Mouse (Mus musculus) splenic B cell, adult 2 months (primary cell): ENCODE measurements around the gene Dus2.
"Not testable (repeated sequence)": the region's sequence is repeated elsewhere in the genome, so short reads cannot be mapped to it uniquely, and the experiment has no call there.

Source experiments
- DNase-seq: peaks from one replicate; pipeline ENCODE4 v3.0.0-alpha.2; 2011; ENCODE audit warnings: low read depth, low spot score
- H3K27me3 ChIP-seq: 2 replicates; pipeline ENCODE4 v1.6.1; 2012; ENCODE audit warnings: mild to moderate bottlenecking, low read length, moderate library complexity, mixed read lengths; ENCODE audit not compliant: control insufficient read depth, poor library complexity, insufficient read depth, severe bottlenecking
- H3K36me3 ChIP-seq: 2 replicates; pipeline ENCODE4 v1.6.1; 2012; ENCODE audit warnings: mild to moderate bottlenecking, low read length, moderate library complexity, mixed read lengths; ENCODE audit not compliant: control insufficient read depth, poor library complexity, insufficient read depth, severe bottlenecking

Dus2 gene

DNA sequence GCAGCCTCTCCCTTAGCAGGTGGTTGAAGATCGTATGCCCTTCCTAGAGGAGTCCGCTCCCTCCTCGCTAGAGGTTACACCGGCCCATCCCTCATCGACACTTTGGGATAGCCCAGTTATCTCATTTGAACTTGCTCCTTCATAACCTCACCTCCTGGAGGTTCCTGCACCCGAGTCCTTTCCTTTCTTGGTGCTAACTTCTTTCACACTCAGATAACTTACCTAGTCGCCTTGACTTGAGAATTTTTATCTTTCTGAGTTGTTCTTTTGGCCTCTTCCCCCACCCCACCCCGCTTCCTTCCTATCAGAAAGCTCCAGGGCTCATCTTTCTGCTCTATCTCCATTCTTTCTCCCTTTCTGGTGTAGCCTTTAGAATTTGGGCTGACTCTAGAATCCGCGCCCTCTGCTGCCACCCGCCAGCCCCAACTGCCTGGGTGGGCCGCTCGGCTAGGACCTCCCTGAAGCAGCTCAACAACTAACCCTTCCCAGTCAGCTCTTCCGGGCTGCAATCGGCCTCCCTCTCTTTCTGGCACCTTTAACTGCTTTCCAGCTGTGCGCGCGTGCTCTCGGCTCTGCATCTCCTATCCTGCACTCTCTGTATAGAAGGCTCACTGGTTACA lies 24.3 kb upstream of the Dus2 start:
- no peak for DNase-seq
- Histone ChIP-seq H3K27me3 (no peaks in the 10 kb centered on the region), H3K36me3 (no peaks in the 10 kb centered on the region)

DNA sequence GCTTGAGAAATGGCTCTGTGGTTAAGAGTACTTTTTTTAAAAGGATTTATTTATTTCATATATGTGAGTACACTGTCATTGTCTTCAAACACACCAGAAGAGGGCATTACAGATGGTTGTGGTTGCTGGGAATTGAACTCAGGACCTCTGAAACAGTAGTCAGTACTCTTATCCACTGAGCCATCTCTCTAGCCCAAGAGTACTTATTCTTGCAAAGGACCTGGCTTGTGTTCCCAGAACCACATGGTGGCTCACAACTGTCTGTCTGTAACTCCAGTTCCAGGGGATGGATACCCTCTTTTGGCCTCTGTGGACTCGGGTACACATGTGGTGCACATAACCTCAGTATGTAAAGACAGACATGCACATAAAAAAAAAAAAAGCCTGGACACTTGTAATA lies 21.8 kb upstream of the Dus2 start:
- Histone ChIP-seq H3K27me3 (no peaks in the 10 kb centered on the region), H3K36me3 (no peaks in the 10 kb centered on the region)
- no peak for DNase-seq

DNA sequence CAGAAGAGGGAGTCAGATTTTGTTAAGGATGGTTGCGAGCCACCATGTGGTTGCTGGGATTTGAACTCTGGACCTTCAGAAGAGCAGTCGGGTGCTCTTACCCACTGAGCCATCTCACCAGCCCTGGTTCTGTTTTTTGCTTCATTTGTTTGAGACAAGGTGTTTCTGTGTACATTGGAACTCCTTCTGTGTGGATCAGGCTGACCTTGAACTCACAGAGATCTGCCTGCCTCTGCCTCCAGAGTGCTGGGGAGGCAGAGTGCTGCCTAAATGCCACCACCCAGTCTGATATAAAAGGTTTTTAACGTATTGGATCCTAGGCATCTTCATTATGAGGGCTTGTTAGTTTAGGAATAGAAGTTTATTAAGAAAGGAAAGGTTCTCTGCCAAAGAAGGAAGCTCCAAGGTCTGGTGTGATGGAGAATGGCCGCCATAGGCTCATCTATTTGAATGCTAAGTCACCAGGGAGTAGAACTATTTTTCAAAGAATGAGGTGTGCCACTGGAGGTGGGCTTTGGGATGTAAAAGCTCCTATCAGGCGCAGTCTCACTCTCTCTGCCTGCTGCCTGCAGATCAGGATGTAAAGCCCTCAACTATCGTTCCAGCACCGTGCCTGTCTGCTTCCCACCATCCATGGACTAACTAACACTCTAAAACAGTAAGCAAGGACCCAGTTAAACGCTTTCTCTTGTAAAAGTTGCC lies 20.0 kb upstream of the Dus2 start:
- no peak for DNase-seq
- Histone ChIP-seq H3K27me3 (no peaks in the 10 kb centered on the region), H3K36me3 (no peaks in the 10 kb centered on the region)

DNA sequence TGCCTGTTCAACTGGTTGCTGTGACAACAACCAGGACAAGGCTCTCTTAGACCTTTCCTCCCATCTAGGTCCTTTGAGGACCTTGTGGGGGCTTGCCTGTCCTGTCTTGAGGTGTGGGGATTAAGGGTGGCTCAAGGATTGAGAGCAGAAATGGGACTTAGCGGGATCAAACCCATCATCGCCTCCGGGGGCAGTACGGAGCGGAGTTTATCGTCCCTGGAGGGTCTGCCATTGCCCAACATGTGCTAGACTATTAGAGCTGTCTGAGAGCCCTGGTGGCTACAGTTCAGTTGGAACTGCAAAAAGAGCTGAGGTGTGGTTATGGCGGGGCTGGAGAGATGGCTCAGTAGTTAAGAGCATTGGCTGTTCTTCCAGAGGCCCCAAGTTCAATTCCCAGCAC lies 15.8 kb upstream of the Dus2 start:
- Histone ChIP-seq H3K36me3 (no peaks in the 10 kb centered on the region), H3K27me3 (no peaks in the 10 kb centered on the region)
- DNase-seq: no peak

DNA sequence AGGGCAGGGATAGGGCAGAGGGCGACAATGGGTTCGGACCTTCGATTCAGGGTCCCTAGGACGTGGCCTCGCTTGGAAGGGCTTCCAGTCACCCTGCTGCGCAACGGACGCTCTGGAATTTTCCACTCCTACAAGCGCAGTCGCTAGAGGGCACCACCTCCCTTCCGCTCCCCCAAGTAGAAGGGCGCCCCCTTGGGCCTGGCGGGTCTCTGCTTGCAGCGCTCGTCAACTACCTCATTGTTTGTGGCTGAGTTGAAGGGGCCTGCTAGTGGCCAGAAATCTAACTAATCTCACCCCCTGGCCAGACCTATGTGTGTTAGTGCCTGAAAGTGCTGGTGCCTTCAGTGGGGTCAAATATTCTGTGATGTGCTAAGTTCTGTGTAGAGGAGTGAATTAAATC lies 11.8 kb upstream of the Dus2 start, which contains the start of gene Dpep3:
Dpep3 (minus strand) TSS at position 105 of the 400 bp plus-strand sequence.
- DNase-seq: no peak
- no peaks in the 10 kb centered on the region for H3K27me3 ChIP-seq
- H3K36me3 ChIP-seq: no peaks in the 10 kb centered on the region

DNA sequence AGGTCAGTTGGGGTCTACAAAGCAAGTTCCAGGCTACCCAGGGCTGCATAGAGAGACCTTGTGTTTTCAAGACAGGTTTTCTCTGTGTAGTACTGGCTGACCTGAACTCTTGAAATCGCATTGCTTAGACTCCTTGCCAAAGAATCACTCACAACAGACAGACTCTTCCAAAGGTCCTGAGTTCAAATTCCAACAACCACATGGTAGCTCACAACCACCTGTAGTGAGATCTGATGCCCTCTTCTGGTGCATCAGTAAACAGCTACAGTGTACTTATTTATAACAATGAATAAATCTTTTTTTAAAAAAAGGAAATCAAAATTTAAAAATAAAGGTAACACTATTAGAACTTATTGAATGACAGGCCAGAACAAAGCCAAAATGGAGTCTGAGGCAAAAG lies 10.0 kb upstream of the Dus2 start:
- Histone ChIP-seq H3K36me3 (no peaks in the 10 kb centered on the region), H3K27me3 (no peaks in the 10 kb centered on the region)
- DNase-seq: no peak

DNA sequence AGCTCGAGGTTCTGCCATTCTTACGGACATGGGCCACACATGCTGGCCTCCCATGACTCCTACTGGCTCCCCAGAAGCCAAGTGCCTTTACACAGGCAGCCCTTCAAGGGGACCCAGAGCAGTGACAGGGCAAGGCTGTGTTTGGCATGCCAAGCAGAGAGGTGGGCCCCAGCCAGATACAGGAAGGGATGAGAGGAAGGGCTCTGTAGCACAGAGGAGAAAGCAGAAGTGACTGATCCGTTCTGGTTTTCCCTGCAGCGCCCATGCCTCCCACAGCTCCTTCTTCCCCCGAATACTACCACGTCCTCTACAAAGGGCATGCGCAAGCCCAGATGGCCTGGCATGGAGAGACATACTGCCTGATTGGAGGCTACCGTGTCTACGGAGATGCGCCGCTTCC lies 7.7 kb upstream of the Dus2 start:
- not testable (repeated sequence) for DNase-seq, H3K27me3 ChIP-seq, H3K36me3 ChIP-seq

DNA sequence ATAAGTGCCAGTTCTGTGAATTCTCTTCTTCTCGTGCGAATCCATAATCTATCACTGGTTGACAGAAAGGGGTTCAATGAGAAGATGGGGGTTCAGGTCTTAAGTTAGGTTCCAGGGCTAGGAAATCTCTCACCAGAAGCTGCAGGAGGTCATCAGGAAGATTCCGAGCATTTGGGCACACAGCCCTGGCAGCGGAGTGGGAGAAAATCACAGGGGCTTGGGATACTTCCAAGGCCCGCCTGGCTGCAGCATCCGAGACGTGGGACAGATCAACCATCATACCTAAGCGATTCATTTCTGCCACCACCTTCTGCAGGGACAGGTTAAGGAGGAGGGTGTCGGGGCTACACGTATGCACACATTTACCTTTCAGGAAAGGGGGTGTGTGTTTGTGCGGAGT lies 2.6 kb upstream of the Dus2 start:
- no peak for DNase-seq
- Histone ChIP-seq H3K36me3 (no peaks in the 10 kb centered on the region), H3K27me3 (no peaks in the 10 kb centered on the region)

DNA sequence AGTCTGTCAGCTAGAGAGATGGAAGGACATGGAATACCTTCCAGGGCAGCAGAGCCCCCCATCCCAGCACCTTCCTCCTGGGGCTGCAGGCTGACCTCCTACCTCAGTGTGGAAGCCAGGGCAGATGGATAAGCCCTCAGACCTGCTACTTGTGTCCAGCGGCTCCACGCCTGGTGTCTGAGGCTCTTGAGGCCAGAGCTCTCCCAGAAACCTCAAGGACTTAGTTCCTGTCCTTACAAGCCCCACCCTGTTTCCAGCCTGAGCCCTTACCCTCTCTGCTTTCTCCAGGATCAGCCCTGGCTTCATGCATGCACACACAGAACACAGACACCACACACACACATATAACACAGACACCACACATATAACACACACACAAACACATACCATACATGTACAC lies 409 bp downstream of the Dus2 start:
- H3K36me3 ChIP-seq: no peaks in the 10 kb centered on the region
- no peaks in the 10 kb centered on the region for H3K27me3 ChIP-seq
- no peak for DNase-seq

DNA sequence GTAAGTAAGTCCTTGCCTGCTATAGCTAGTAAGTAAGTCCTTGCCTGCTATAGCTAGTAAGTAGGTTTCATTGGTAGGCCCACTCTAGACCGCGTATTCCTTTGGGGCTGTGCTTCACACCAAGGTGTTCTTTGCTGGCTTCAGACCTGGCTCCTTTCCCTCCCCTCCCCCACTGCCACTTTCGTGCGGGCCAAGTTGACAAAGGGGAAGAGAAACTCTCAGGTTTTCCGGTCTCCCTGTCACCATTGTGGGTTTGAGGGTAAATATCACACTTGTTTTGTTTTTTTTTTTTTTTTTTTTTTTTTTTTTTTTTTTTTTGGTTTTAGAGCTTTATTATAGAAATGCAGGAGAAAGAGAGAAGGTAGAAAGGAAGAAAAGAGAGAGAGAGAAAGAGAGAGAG lies 1.4 kb downstream of the Dus2 start:
- peak; percentile 91 for DNase-seq

DNA sequence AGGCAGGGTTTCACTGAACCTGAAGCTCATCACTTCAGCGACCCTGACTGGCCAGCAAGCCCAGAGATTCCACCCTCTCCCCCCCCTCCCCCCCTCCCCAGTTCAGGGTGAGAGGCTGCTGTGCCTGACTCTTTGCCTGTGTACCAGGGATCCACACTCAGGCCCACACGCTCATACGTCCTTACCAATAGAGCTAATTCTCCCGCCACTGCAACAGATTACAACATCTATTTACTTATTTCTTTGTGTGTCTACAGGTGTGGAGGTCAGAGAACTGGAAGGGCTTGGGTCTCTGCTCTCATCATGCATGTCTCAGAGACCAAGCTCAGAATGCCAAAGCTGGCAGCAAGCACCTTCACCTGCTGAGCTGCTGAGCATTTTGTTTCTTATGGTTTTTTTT lies 2.1 kb downstream of the Dus2 start:
- no peaks in the 10 kb centered on the region for H3K27me3 ChIP-seq
- H3K36me3 ChIP-seq: no peaks in the 10 kb centered on the region
- DNase-seq: no peak

More for the DNA sequence above, 1.4 kb downstream of the Dus2 start:
- Histone ChIP-seq H3K27me3 (no peaks in the 10 kb centered on the region), H3K36me3 (no peaks in the 10 kb centered on the region)

DNA sequence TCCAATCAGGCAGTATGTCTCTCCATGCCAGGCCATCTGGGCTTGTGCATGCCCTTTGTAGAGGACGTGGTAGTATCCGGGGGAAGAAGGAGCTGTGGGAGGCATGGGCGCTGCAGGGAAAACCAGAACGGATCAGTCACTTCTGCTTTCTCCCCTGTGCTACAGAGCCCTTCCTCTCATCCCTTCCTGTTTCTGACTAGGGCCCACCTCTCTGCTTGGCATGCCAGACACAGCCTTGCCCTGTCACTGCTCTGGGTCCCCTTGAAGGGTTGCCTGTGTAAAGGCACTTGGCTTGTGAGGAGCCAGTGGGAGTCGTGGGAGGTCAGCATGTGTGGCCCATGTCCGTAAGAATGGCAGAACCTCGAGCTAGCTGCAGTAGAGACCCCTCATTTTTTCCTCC lies 5.2 kb downstream of the Dus2 start:
- DNase-seq: peak; percentile 45
- Histone ChIP-seq H3K27me3 (no peaks in the 10 kb centered on the region), H3K36me3 (no peaks in the 10 kb centered on the region)

DNA sequence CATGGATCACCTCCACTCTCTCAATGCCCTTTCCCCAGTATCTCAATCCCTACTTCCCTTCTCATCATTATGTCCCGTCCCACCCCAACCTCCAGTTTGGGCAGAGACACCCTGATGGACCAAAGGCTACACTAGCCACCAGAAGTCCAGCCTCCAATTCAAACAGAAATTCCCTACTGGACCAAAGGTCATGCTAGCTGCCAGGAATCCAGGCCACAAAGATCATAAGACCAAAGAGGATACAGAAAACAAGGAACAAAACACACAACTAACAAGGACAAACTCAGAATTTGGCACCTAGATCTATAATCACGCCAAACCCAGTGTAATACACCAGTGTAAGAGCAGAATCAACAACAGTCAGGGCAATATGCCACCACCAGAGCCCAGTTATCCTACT lies 7.8 kb downstream of the Dus2 start:
- H3K27me3 ChIP-seq: no peaks in the 10 kb centered on the region
- no peaks in the 10 kb centered on the region for H3K36me3 ChIP-seq
- DNase-seq: no peak

DNA sequence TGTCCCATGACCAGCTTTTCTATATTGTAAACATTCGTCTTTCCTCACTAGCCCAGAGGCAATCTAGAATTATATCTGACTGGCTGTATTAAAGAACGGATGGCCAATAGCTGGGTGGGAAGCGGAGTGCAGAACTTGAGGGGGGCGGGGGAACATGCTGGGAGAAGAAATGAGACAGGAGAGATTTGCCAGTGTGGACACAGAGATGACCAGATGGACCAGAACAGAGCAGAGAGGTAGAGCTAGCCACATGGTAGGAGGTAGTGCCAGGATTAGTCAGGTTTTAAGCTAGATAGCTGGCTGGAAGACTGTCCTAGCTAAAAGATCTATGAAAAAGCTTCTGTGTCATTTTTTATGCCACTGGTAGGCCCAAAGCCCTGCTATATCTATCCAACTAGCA lies 10.8 kb downstream of the Dus2 start:
- no peaks in the 10 kb centered on the region for H3K27me3 ChIP-seq
- no peak for DNase-seq
- H3K36me3 ChIP-seq: no peaks in the 10 kb centered on the region

DNA sequence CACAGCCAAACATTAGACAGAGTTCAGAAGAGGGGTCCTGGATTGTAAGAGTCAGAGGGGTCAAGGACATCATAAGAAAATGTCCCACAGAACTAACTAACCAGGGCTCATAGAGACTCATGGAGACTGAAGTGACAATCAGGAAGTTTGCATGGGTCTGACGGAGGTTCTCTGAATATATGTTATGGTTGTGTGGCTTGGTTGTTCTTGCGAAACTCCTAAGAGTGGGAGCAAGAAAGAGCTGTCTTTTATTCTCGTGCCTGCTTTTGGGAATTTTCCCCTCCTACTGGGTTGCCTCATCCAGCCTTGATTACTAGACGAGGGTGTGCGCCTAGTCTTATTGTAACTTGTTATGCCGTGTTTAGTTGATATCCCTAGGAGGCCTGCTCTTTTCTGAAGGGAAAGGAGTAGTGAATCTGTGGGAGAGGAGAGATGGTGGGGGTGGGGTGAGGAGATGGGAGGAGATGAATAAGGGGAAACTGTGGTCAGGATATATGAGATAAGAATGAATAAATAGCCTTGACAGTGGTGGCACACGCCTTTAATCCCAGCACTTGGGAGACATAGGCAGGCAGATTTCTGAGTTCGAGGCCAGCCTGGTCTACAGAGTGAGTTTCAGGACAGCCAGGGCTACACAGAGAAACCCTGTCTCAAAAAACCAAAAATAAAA lies 13.5 kb downstream of the Dus2 start:
- no peak for DNase-seq
- no peaks in the 10 kb centered on the region for H3K27me3 ChIP-seq
- H3K36me3 ChIP-seq: no peaks in the 10 kb centered on the region
